Mouse (Mus musculus) gastrocnemius, adult 8-10 months (tissue): ENCODE measurements around the gene Dclre1b. TPM values are rescaled to one million over a fixed set of nuclear protein-coding genes. Genes with fewer than 3 reads are reported as not detected.
"Not testable (repeated sequence)": the region's sequence is repeated elsewhere in the genome, so short reads cannot be mapped to it uniquely, and the experiment has no call there.

Experiments used
- DNase-seq, 2 experiments: peaks; one replicate each; pipeline ENCODE4 v3.0.0; 2022; ENCODE audit warnings: low spot score in 2 of 2
- total RNA-seq, 4 experiments: library from RNA; stranded (reverse); gene quantifications; 2 replicates each; pipeline ENCODE4 v1.2.4; 2022

Dclre1b gene
- total RNA-seq = 1 to 10 TPM; 3.0 to 5.4 (median 4.1) TPM

GRCm38 (mm10) chr3:103808891-103809798 is at the start of gene Dclre1b, which contains the start of the genes Ap4b1 and Gm43064:
Dclre1b (minus strand) TSS chr3:103809444.
Ap4b1 (plus strand) TSS chr3:103809520.
Gm43064 (plus strand) TSS chr3:103809573.
- DNase-seq = peak; percentile 76 to 86

- DNase-seq = no peak
Measured at GRCm38 (mm10) chr3:103857977-103858563, 48.8 kb upstream of the Dclre1b start.

DNA sequence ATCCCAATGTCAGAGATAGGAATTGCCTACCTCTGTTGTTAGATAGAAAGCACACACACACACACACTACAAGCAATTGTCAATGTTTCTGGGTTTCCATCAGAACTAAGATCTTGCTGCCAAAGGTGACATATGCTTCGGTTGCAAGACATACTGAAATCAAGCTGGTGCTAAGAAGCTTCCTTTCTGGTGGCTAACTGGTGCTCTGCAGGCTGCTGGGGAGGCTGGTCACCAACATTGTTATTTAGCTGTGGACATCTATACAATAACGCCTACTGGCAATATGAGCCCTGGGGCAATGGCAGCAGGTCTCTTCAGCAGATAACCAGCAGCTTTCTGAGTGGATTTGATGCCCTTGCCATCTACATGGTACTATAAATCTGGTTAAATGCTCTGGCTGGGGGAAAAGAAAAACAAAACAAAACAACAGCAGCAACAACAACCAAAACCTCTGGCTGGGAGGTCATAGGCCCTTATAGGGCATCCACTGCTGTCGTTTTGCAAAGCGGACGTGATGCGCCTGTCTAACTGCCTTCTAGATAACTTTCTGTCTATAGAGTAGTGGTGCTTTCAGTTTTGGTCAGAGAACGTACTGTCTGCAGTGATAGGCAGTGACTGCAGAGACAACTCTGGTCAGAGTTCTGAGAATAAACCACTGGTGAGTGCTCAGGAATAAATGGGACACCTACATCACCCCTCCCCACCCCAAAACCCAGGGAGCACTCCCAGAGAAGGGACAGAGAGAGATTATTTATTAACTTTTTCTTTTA is 48.0 kb upstream of the Dclre1b start:
- DNase-seq = no peak

GRCm38 (mm10) chr3:103853804-103854203 is 44.6 kb upstream of the Dclre1b start:
- no peak for DNase-seq

DNA sequence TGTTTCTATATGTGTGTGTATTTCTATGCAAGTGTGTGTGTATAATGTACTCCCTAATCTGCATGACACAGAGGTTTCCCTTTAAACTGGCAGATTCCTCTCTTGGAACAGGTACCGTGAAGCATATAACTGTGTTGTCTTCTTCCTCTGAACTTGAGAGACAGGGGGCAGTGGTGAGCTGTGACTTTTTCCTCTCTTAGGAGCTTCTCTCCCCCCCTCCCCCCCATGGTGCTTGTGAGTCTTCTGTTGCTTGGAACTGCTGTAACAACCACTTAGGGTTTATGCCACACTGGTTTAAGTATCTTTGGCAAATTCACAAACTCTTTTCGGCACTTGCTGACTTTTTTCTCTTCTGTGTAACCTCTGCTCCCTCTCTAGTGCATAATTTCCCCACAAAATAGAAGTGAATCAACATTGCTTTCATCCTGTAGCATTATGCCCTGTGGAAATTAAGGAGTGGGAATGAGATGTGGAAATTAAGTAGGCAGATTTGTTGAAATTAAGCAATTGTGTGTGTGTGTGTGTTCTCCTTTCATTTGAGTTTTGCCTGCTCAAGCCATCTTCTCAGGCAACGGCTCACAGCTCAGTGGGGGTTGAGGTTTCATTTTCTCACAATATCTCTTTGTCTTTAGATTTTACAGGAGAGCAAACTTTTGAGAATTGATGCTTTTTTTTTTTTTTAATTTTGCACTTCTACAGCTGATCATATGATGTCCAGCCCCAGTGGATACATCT is 43.5 kb upstream of the Dclre1b start:
- DNase-seq = no peak

DNA sequence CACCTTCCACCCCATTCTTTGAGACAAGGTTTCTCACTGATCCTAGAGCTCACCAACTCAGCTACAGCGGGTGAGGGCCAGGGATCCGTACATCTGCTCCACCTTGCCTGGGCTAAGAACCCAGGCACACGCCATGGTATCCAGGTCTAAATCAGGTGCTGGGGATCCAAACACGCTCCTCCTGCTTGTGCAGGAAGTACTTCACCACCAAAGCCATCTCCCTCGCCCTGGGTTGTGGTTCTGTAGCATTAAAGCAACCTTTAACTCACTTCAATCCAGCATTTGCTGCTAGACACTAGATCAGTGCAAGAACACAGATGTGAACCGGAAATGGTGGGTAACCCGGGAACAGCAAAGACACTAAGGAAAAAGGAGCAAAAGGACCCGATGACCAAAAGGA is 42.6 kb upstream of the Dclre1b start:
- DNase-seq = no peak

DNA sequence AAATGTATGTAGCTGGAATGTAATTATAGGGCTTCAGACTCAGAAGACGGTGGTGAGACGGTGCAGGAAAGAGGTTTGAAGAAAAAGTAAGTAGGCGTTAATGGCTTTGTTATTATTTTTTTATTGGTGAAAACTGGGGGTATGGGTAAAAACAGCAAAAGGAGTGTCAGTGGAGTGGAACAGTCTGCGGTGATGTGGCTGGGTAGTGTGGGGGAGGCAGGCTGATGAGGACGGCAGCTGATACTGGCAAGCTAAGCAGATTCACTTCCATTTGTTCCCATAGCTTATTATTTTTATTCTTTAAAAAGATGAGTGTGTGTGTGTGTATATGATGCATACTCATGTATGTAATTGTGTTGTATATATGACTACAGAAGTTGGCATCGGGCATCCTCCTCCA is 42.2 kb upstream of the Dclre1b start:
- DNase-seq = no peak

DNA sequence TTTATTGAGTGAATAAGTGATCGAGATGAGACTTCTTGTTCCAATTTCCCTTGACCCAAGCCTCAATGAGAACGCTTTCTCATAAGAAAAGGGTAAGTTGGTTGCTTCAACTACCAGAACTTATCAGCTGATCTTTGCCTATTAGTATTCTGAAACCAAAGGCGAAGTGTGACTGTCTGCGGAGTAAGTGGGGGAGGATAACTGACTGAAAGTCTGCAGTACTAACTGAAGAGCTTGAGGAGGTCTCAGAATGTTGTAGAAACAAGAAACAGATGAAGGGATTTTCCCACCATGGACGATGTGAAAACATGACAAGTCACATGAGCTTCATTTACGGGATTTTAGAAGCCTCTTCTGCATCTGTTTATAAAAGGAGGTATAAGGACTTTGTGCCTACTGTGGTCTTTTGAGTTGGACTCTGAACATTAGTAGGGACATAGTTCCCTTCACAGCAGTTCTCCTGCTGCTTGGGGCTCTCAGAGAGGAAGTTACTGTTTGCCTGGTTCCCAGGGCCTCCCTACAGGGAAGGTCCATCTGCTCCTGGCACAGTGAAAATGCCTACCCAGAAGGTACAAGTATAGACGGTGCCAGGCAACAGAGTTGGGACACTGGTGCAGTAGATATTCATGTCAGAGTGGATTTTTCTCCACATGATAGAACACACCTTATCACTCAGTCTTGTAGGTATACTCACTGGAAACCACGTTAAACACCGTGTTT is 41.6 kb upstream of the Dclre1b start:
- no peak for DNase-seq

DNA sequence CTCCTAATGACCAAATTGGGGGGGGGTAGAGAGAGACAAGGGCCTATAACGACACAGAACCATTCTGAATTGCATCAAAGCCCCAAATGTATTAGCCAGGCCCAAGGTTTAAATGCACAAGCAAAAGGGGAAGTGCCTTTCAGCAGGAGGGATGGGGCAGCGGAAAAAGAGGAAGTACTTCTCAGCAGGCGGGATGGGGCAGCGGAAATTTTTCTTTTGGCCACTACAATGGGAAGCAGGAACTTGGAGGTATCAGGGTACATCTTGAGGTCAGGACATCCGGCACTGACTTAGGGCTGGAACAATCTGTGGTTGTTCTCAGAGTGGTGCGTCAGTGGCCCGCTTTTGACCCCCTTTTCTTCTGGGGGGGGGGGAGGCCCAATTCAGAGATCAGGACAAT is 31.7 kb upstream of the Dclre1b start:
- DNase-seq = not testable (repeated sequence)

GRCm38 (mm10) chr3:103840195-103840594 is 31.0 kb upstream of the Dclre1b start:
- not testable (repeated sequence) for DNase-seq

- no peak for DNase-seq
Measured at GRCm38 (mm10) chr3:103839711-103840110, 30.5 kb upstream of the Dclre1b start.

GRCm38 (mm10) chr3:103836453-103836852 is 27.2 kb upstream of the Dclre1b start:
- no peak for DNase-seq

DNA sequence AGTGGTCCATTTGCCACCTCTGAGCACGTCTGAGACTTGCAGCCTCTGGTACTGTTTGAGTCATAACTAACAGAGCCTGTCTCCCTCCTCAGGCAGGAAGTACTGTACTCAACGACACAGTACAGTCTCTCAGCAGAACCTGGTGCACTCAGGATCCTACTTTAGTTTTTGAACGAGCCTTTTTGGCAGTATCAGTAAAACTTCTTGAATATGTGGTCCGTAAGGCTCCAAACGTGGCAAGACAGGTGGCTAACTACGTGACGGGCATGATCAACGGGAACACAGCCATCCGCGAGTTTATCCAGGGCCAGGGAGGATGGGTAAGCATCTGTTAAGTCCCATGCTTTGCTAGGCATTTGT is 26.7 kb upstream of the Dclre1b start:
- no peak for DNase-seq

- DNase-seq = no peak
Measured at GRCm38 (mm10) chr3:103835272-103835950, 26.2 kb upstream of the Dclre1b start.

DNA sequence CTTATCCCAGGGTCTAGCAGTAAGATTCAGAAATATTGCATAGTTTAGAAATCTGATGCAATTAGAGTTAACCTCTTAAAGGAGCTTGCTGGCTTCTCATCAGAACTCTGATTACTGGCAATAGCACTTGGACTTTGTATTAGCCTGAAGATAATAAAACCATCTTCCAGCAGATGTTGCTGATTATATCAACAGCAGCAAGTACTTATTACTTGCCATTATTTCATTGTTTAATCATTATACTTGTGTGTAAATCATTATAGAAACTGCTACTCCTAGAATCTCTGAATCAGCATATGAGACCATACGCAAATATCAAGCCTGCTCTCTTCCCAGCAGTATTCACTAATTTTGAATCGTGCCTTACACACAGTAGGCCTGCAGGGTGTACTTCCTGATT is 24.8 kb upstream of the Dclre1b start:
- DNase-seq = no peak

- no peak for DNase-seq
Measured at GRCm38 (mm10) chr3:103832426-103832825, 23.2 kb upstream of the Dclre1b start, which contains the start of gene Bcl2l15. Bcl2l15 (plus strand) TSS chr3:103832601.

- DNase-seq = no peak
Measured at GRCm38 (mm10) chr3:103831146-103831545, 21.9 kb upstream of the Dclre1b start.

- not testable (repeated sequence) for DNase-seq
Measured at GRCm38 (mm10) chr3:103830681-103831080, 21.4 kb upstream of the Dclre1b start.

GRCm38 (mm10) chr3:103829036-103829435 is 19.8 kb upstream of the Dclre1b start:
- no peak for DNase-seq

GRCm38 (mm10) chr3:103827548-103827947 is 18.3 kb upstream of the Dclre1b start:
- no peak for DNase-seq
